Mouse (Mus musculus): ENCODE results near the gene Slc16a4.

GRCm38 (mm10) chr3:107250320-107250719, 40.7 kb upstream of the Slc16a4 start:
- TF ChIP-seq CTCF (IDR thresholded peaks at IDR 0.05; ENCODE audit: extremely low read depth, insufficient read depth, low read length) (no peak), POLR2A (IDR thresholded peaks at IDR 0.05; ENCODE audit: extremely low read depth, insufficient read depth, low read length) (no peak)

Data from cortical plate, adult 2 months (tissue).